Mouse (Mus musculus): ENCODE data around the gene Trex1. TPM values are rescaled to one million over a fixed set of nuclear protein-coding genes. Genes with fewer than 3 reads are reported as not detected.

Gene Trex1
- 13.3 and 14.3 TPM in 2 replicates for polyA plus RNA-seq (2015; fragmentation: Nextera tagmentation; extraction: Ambion mirVana)

- peak within 1 kb of the TSS; percentile 51 for H3K4me3 ChIP-seq (ENCODE audit: low read depth, low read length)
- peaks cover 38% of the 10 kb centered on the region for H3K36me3 ChIP-seq (replicated peaks; ENCODE audit: insufficient read depth, low read length)
- no peaks in the 10 kb centered on the region for H3K27me3 ChIP-seq (ENCODE audit: insufficient read depth, low read length)
- H3K27ac ChIP-seq (ENCODE audit: low read depth): peak within 1 kb of the TSS; percentile 93
- peak; percentile 90 for DNase-seq
- H3K9me3 ChIP-seq (ENCODE audit: low read length): no peaks in the 10 kb centered on the region
- peak within 1 kb of the TSS; percentile 76 for H3K9ac ChIP-seq (replicated peaks)
- ATAC-seq: peak; percentile 93
- peaks cover 33% of the 10 kb centered on the region for H3K4me1 ChIP-seq (ENCODE audit: insufficient read depth)
- H3K4me2 ChIP-seq (ENCODE audit: low read depth, low read length): peak within 1 kb of the TSS; percentile 77
- TF ChIP-seq CTCF (IDR thresholded peaks at IDR 0.05; ENCODE audit: low read depth): peak; percentile 99
- TF ChIP-seq EP300 (IDR thresholded peaks at IDR 0.05; ENCODE audit: low read depth): no peak
- WGBS (ENCODE audit: insufficient replicate concordance): 2% methylated on average over 15 of the region's 15 CpGs
Measured at GRCm38 (mm10) chr9:109059136-109059903, at the start of gene Trex1. Trex1 (minus strand) TSS chr9:109059734.

GRCm38 (mm10) chr9:109107341-109107740 is 47.8 kb upstream of the Trex1 start:
- 88% methylated on average over 5 of the region's 6 CpGs for WGBS (ENCODE audit: insufficient replicate concordance)
- no peak for ATAC-seq

GRCm38 (mm10) chr9:109105648-109106047 is 46.1 kb upstream of the Trex1 start:
- no peak overlapping the region for H3K4me3 ChIP-seq (ENCODE audit: low read depth, low read length)
- no peak overlapping the region for H3K4me2 ChIP-seq (ENCODE audit: low read depth, low read length)
- peaks cover 7% of the 10 kb centered on the region for H3K36me3 ChIP-seq (replicated peaks; ENCODE audit: insufficient read depth, low read length)
- H3K4me1 ChIP-seq (ENCODE audit: insufficient read depth): no peaks in the 10 kb centered on the region
- no peak overlapping the region for H3K27ac ChIP-seq (ENCODE audit: low read depth)
- WGBS (ENCODE audit: insufficient replicate concordance): 68% methylated on average over 12 of the region's 12 CpGs
- DNase-seq (no peak), ATAC-seq (no peak)
- TF ChIP-seq EP300 (IDR thresholded peaks at IDR 0.05; ENCODE audit: low read depth) (no peak), CTCF (IDR thresholded peaks at IDR 0.05; ENCODE audit: low read depth) (no peak)
- no peak overlapping the region for H3K9ac ChIP-seq (replicated peaks)
- no peaks in the 10 kb centered on the region for H3K9me3 ChIP-seq (ENCODE audit: low read length)
- no peaks in the 10 kb centered on the region for H3K27me3 ChIP-seq (ENCODE audit: insufficient read depth, low read length)

More at GRCm38 (mm10) chr9:109107341-109107740, 47.8 kb upstream of the Trex1 start:
- Histone ChIP-seq H3K36me3 (replicated peaks; ENCODE audit: insufficient read depth, low read length) (peaks cover 17% of the 10 kb centered on the region), H3K9me3 (ENCODE audit: low read length) (no peaks in the 10 kb centered on the region), H3K9ac (replicated peaks) (no peak overlapping the region), H3K27me3 (ENCODE audit: insufficient read depth, low read length) (no peaks in the 10 kb centered on the region), H3K27ac (ENCODE audit: low read depth) (no peak overlapping the region), H3K4me1 (ENCODE audit: insufficient read depth) (no peaks in the 10 kb centered on the region), H3K4me3 (ENCODE audit: low read depth, low read length) (no peak overlapping the region), H3K4me2 (ENCODE audit: low read depth, low read length) (no peak overlapping the region)
- TF ChIP-seq CTCF (IDR thresholded peaks at IDR 0.05; ENCODE audit: low read depth) (no peak), EP300 (IDR thresholded peaks at IDR 0.05; ENCODE audit: low read depth) (no peak)
- no peak for DNase-seq

GRCm38 (mm10) chr9:109105011-109105410 is 45.5 kb upstream of the Trex1 start:
- Histone ChIP-seq H3K4me2 (ENCODE audit: low read depth, low read length) (no peak overlapping the region), H3K9me3 (ENCODE audit: low read length) (no peaks in the 10 kb centered on the region), H3K27ac (ENCODE audit: low read depth) (no peak overlapping the region), H3K9ac (replicated peaks) (no peak overlapping the region), H3K4me3 (ENCODE audit: low read depth, low read length) (no peak overlapping the region), H3K27me3 (ENCODE audit: insufficient read depth, low read length) (no peaks in the 10 kb centered on the region), H3K36me3 (replicated peaks; ENCODE audit: insufficient read depth, low read length) (peaks cover 11% of the 10 kb centered on the region), H3K4me1 (ENCODE audit: insufficient read depth) (no peaks in the 10 kb centered on the region)
- TF ChIP-seq CTCF (IDR thresholded peaks at IDR 0.05; ENCODE audit: low read depth): no peak
- no peak for TF ChIP-seq EP300 (IDR thresholded peaks at IDR 0.05; ENCODE audit: low read depth)
- DNase-seq (no peak), ATAC-seq (0 out of 2 replicates have a peak, but pooled peaks have one; percentile 7)
- WGBS (ENCODE audit: insufficient replicate concordance): 75% methylated on average over 12 of the region's 12 CpGs

- Histone ChIP-seq H3K9ac (replicated peaks) (no peak overlapping the region), H3K27ac (ENCODE audit: low read depth) (no peak overlapping the region), H3K27me3 (ENCODE audit: insufficient read depth, low read length) (no peaks in the 10 kb centered on the region), H3K4me2 (ENCODE audit: low read depth, low read length) (no peak overlapping the region), H3K36me3 (replicated peaks; ENCODE audit: insufficient read depth, low read length) (peaks cover 11% of the 10 kb centered on the region), H3K4me3 (ENCODE audit: low read depth, low read length) (no peak overlapping the region), H3K4me1 (ENCODE audit: insufficient read depth) (0 out of 2 replicates have a peak, but pooled peaks cover under 1% of the 10 kb centered on the region), H3K9me3 (ENCODE audit: low read length) (no peaks in the 10 kb centered on the region)
- WGBS (ENCODE audit: insufficient replicate concordance): 88% methylated on average over 9 of the region's 9 CpGs
- ATAC-seq (no peak), DNase-seq (no peak)
- TF ChIP-seq CTCF (IDR thresholded peaks at IDR 0.05; ENCODE audit: low read depth): no peak
Measured at GRCm38 (mm10) chr9:109104083-109104482, 44.5 kb upstream of the Trex1 start.

- no peak overlapping the region for H3K4me2 ChIP-seq (ENCODE audit: low read depth, low read length)
- H3K36me3 ChIP-seq (replicated peaks; ENCODE audit: insufficient read depth, low read length): peaks cover 11% of the 10 kb centered on the region; the same call in 1 of the 2 replicates
- H3K9me3 ChIP-seq (ENCODE audit: low read length): no peaks in the 10 kb centered on the region
- no peaks in the 10 kb centered on the region for H3K27me3 ChIP-seq (ENCODE audit: insufficient read depth, low read length)
- no peak overlapping the region for H3K4me3 ChIP-seq (ENCODE audit: low read depth, low read length)
- TF ChIP-seq CTCF (IDR thresholded peaks at IDR 0.05; ENCODE audit: low read depth): no peak
- no peak for TF ChIP-seq EP300 (IDR thresholded peaks at IDR 0.05; ENCODE audit: low read depth)
- DNase-seq: no peak
- peaks cover 8% of the 10 kb centered on the region; the same call in 1 of the 2 replicates for H3K4me1 ChIP-seq (ENCODE audit: insufficient read depth)
- no peak overlapping the region for H3K9ac ChIP-seq (replicated peaks)
- H3K27ac ChIP-seq (ENCODE audit: low read depth): no peak overlapping the region
- 59% methylated on average over 7 of the region's 7 CpGs for WGBS (ENCODE audit: insufficient replicate concordance)
- ATAC-seq: no peak
Measured at GRCm38 (mm10) chr9:109103250-109103649, 43.7 kb upstream of the Trex1 start.

All from liver, postnatal 0 days (tissue).